Mouse (Mus musculus) lung, adult 2 months (tissue): ENCODE results near the gene Lnpep. TPM values are rescaled to one million over a fixed set of nuclear protein-coding genes. Genes with fewer than 3 reads are reported as not detected.

ENCODE experiments used
- DNase-seq: peaks from one replicate; pipeline ENCODE4 v3.0.0; 2022
- H3K4me1 ChIP-seq: fragments of 200-500 bp; 2 replicates; pipeline ENCODE4 v1.6.1; 2011; ENCODE audit warnings: low read length; ENCODE audit not compliant: control insufficient read depth, insufficient read depth
- H3K4me3 ChIP-seq: fragments of 200-500 bp; replicated peaks from 2 replicates; pipeline ENCODE3; 2011; ENCODE audit warnings: low read depth, mild to moderate bottlenecking, control low read depth, low read length; ENCODE audit errors: extremely low read depth
- CTCF ChIP-seq: fragments of 200-500 bp; IDR thresholded peaks from 2 replicates; pipeline ENCODE4 v1.5.1; 2011; ENCODE audit warnings: mild to moderate bottlenecking, low read length, control low read depth; ENCODE audit not compliant: insufficient read depth
- POLR2A ChIP-seq: fragments of 200-500 bp; IDR thresholded peaks from 2 replicates; pipeline ENCODE4 v1.6.1; 2011; ENCODE audit warnings: low read depth, mild to moderate bottlenecking, control low read depth, low read length, borderline replicate concordance; ENCODE audit errors: extremely low read depth
- WGBS: fragments of 180-500 bp; shearing (Covaris S2); methylation state at CpG from one replicate; pipeline ENCODE4 v1.1.7; 2018; 5-methylcytosine and 5-hydroxymethylcytosine counted together
- polyA plus RNA-seq: library from polyadenylated mRNA; depleted of rRNA; stranded (reverse); fragments of >200 nt; gene quantifications from 2 replicates; pipeline ENCODE4 v1.2.3, GENCODE M21; 2012

Gene Lnpep
- polyA plus RNA-seq, 1 experiment = 13.5 TPM

DNA sequence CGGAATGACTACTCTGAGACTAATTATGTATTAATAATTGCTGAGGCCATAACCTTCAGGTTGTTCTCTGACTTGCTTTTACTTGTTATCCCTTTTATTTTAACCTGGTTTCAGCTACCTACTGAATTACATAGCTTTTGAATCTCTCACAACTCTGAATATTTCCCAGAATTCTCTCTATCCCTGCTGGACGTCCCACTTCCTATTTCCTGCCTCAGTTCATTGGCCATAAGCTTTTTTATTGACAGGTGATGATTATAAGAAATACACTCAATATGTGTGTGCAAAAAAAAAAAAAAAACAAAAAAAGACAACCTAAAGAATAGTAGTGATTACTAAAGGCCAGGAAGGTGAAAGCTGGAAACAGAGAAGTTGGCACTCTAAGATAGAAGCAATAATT is 2.7 kb upstream of the Lnpep start:
- Histone ChIP-seq H3K4me1 (peaks cover 4% of the 10 kb centered on the region), H3K4me3 (no peak overlapping the region)
- 79% methylated on average over 2 of the region's 2 CpGs for WGBS
- TF ChIP-seq CTCF (no peak), POLR2A (no peak)
- no peak for DNase-seq

DNA sequence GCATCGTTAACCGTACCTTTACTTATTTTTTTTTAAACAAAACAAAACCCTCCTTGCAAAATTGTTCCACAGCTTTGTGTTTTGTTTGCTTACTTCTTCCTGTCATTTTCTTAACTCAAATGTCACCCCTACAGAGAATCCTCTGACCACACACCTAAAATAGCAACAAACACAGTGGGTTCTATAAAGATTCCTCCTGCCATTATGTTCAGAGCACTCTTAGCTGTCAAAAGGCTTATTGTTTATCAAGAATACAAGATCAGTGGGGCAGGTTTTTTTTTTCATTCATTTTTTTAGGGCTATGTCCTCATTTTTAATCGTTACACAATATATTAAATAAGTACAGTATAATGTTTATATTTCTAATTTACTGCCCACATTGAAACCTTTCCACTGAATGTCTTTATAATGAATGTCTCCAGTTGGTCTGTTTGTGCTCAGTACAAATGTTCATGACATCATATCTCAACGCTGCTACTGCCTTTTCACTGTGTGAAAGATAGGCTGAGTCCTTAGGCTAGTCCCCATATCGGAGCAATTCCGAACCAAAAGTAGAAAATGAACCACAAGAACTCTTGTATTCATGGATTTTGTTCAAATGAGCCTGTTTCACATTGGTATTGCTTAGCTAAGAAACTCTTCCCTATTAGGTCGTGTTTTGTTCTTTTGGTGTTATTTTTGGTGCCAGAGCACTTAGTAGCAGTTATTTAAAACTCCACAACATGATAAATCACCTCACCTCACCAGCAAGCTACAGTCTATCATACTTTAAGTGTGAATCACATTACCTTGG is 1.2 kb upstream of the Lnpep start:
- peaks cover 4% of the 10 kb centered on the region for H3K4me1 ChIP-seq
- WGBS = 31% methylated on average over 7 of the region's 7 CpGs
- peak overlapping the region; percentile 97 for H3K4me3 ChIP-seq
- TF ChIP-seq POLR2A (no peak), CTCF (no peak)
- no peak for DNase-seq

DNA sequence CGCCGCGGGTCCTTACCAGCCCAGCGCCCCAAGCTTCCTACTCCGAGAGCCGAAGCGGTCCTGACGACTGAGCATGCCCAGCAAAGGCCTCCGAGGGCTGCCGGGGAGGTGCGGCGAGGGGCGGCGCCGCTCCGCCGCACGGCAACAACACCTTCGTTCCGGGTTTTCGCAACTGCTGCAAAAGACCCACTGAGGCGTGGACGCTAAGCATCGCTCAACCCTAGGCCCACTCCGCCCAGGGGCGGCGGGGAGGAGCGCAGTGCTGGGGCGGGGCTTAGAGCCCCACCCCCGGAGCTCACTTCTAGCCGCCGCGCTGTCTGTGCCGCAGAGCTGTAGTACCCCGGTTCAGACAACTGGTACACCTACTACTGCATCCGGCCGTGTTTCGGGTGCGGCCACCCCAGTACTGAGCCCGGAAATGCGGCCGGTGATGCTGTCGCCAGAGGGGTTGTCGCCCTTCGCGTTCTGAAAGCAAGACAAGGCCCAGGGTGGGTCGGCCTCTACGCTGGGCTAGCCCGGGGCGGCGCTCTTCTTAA is 361 bp downstream of the Lnpep start:
- TF ChIP-seq POLR2A = peak; percentile 63; the same call in 1 of the 2 replicates
- no peak for TF ChIP-seq CTCF
- DNase-seq = peak; percentile 89
- under 1% methylated on average over 51 of the region's 51 CpGs for WGBS
- peaks cover 4% of the 10 kb centered on the region for H3K4me1 ChIP-seq
- peak overlapping the region; percentile 97 for H3K4me3 ChIP-seq

DNA sequence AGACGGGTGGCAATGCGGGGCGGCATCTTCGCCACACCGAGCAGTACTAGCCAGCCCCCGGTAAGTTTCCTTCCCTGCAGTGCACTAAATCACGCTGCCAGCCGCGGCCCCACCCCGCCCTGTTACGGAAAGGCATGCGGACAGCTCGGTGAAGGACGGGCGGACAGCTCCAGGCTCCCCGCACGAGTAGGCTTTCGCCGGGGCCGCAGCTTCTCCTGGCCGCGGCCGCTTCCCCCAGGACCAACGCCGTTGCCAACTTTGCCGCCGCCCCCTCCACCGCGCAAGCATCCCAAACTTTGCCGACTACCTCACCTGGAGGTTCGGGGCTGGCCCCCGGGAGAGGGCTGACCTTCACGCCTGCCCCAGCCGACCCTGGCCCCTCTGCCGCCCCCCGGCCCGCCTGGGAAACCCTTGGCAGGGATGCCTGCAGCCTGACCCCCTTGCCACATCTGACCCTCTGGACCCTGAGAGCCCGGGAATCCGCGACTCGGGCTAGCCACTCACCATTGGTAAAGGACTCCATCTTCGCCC is 895 bp downstream of the Lnpep start:
- Histone ChIP-seq H3K4me3 (peak overlapping the region; percentile 97), H3K4me1 (peaks cover 4% of the 10 kb centered on the region)
- under 1% methylated on average over 42 of the region's 42 CpGs for WGBS
- TF ChIP-seq CTCF (no peak), POLR2A (no peak)
- DNase-seq = peak; percentile 65

DNA sequence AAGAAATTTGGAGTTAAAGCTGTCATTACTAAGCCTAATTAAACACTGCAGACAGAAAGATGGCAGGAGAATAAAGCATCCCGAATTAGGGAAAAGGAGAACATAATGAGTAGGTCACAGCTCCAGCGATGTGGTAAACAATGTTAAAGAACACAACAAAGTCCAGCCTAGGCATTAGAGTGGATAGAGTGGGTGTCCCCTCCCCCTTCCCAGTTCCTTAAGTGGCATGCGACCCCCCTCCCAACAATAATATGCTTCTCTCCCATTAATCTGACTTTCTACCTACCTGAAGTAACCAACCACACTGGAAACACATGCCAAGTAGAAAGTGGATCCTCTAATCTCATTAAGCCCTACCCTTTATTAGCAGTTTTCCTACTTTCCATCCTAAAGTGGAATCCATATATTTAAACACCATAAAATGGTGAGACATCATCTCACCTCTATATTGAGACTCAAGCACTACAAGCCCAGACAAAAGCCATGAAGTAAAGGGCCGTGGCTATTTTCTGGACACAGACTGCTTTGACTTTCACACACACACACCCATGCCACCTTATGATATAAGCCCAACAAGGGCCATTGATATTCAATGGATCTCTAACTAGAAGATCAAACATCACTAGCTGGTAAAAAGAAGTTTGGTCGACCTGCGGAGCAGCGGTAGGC is 1.5 kb downstream of the Lnpep start:
- 6% methylated on average over 7 of the region's 7 CpGs for WGBS
- no peak for TF ChIP-seq CTCF
- no peak for TF ChIP-seq POLR2A
- H3K4me1 ChIP-seq = peaks cover 6% of the 10 kb centered on the region
- no peak for DNase-seq
- H3K4me3 ChIP-seq = peak overlapping the region; percentile 97

DNA sequence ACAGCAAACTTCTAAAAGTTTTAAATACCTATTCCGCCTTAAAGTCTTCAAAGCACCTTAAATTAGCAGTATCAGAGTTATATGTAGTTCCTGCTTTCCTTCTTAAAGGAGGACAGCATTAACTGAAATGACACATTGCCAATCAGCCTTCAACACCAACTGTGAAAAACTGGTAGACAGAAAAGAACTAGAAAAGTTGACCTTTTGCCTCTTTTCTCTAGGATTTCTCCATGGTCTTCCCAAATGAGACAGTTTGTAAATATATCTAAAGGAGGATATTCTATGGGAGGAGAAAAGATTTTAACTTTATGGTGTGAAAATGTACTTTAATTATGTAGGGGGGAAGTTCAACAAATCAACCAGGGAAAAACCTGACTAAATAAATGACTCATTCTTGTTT is 2.3 kb downstream of the Lnpep start:
- DNase-seq = no peak
- peaks cover 9% of the 10 kb centered on the region for H3K4me1 ChIP-seq
- TF ChIP-seq CTCF (no peak), POLR2A (no peak)
- WGBS = 98% methylated on average over 1 of the region's 1 CpGs
- H3K4me3 ChIP-seq = no peak overlapping the region

DNA sequence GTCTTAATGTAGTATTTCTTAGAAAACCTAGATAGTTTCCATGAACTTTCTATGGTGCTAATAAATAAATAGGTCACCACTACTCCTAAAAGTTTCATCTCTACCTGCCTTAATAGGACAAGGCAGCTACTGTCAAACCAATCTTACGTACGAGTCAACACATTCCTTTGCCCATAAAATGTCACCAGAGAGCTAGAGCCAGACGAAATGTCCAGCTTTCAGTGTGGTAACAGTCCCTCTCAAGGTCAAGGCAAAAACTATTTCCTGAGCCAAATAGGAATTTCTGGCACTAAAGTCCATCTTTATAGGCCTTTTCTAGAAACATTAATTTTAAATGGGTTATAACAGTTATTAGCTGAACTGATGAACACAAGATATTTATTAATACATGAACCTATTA is 3.3 kb downstream of the Lnpep start:
- TF ChIP-seq CTCF (no peak), POLR2A (no peak)
- Histone ChIP-seq H3K4me1 (peaks cover 13% of the 10 kb centered on the region), H3K4me3 (no peak overlapping the region)
- no peak for DNase-seq
- WGBS = 45% methylated on average over 3 of the region's 3 CpGs

DNA sequence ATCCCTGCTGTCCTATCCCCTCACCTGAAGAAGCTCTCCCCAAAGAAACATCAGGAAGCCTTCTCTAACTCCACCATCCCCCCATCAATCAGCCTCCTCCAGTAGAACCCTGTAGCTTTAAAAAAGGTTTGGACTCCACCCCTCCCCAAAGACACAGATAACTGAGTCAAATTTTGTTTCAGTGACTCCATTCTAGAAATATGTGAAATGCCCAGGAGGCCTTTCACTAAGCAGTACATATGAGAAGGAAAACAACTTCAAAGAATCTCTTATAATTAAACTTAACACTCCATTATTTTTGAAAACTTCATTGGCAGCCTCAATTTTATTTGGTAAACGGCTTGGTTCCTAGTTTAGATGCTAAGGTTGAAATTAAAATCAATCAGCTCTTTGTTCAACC is 6.4 kb downstream of the Lnpep start:
- Histone ChIP-seq H3K4me1 (peaks cover 11% of the 10 kb centered on the region), H3K4me3 (no peak overlapping the region)
- no peak for DNase-seq
- 54% methylated on average over 1 of the region's 1 CpGs for WGBS
- TF ChIP-seq POLR2A (no peak), CTCF (no peak)

DNA sequence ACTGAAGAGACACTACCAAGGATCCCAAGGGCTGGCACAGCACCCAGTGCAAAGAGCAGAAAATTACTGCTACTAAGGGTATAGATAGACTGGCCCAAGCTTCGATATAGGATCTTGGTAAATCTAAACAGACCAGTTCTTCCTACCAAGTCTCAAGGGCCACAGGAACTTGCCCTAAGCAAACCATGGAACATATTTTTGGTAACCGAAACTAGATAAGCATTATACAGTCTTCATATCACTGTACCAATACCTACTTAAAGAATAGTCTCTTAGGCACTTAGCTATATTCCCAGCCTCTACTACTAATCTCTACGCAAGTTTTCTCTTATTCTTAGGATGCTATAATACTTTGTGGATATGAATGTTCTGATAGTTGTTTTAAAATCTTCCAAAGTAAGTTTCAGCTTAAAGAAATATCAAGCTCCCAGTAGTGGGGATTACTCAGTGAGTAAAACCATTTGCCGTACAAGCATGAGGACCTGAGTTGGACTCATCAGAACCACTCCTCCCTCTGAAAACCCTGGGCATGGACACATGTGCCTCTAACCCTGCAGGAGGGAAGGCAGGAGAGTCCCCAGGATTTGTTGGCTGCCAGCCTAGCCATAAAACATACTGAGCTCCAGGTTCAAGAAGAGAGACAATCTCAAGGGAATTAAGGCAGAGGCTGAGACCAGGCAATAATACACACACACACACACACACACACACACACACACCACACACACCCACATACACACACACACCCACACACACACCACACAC is 7.2 kb downstream of the Lnpep start:
- no peak for TF ChIP-seq CTCF
- no peak for TF ChIP-seq POLR2A
- Histone ChIP-seq H3K4me3 (no peak overlapping the region), H3K4me1 (peaks cover 9% of the 10 kb centered on the region)
- WGBS = 68% methylated on average over 4 of the region's 4 CpGs
- DNase-seq = no peak
